Mouse (Mus musculus): ENCODE measurements around the gene Dnah6.

- TF ChIP-seq EP300 (IDR thresholded peaks at IDR 0.05) (no peak), CTCF (IDR thresholded peaks at IDR 0.05) (no peak)
These were observed 101.1 kb downstream of the Dnah6 start for GRCm38 (mm10) chr6:73120348-73120747.

Data from lung, postnatal 0 days (tissue).